Mouse (Mus musculus): ENCODE results near the gene Cd55. TPM values are rescaled to one million over a fixed set of nuclear protein-coding genes. Genes with fewer than 3 reads are reported as not detected.
A peak's percentile ranks its signal among the peaks of the same experiment; 100 is the strongest.
"Not testable (repeated sequence)": the region's sequence is repeated elsewhere in the genome, so short reads cannot be mapped to it uniquely, and the experiment has no call there.

Gene Cd55
- polyA plus RNA-seq, 1 experiment from 2014 or later, result 4.3 TPM

DNA sequence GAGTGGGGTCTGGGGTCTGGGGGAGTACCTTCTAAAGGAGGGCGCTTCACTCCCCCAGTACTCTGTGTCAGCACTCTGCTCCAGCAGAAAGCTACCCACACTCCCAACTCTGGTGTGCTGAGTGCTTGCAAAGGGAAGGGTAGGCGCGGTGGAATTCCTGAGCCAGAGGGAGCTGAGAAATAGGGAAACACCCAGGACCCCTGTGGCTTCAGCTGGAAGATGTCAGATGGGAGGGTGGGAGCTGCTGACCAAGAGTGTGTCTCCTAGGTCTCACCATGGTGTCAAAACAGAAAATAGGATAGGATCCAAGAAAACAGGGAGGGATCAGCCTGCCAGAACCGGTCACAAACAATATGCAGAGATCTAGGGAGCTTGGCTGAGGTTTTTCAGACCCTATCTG, 323 bp upstream of the Cd55 start:
- no peaks in the 10 kb centered on the region for H3K9me3 ChIP-seq (replicated peaks; ENCODE audit: control insufficient read depth, low read length)
- ATAC-seq (replicated peaks; ENCODE audit: insufficient number of reproducible peaks, low FRiP score, low TSS enrichment, low read depth) (peak; percentile 74; the same call in 1 of the 2 replicates), DNase-seq (ENCODE audit: low spot score) (no peak)
- peak overlapping the region; percentile 44; the same call in 1 of the 2 replicates for H3K9ac ChIP-seq (replicated peaks; ENCODE audit: low read length)
- no peaks in the 10 kb centered on the region for H3K27me3 ChIP-seq (ENCODE audit: control insufficient read depth, insufficient read depth, low read length)
- H3K27ac ChIP-seq (replicated peaks; ENCODE audit: low read depth, low read length), result no peak overlapping the region
- peak overlapping the region; percentile 52 for H3K4me3 ChIP-seq (ENCODE audit: low read depth, low read length)
- no peaks in the 10 kb centered on the region for H3K36me3 ChIP-seq (replicated peaks; ENCODE audit: control insufficient read depth, insufficient read depth, low read depth, low read length)
- H3K4me1 ChIP-seq (ENCODE audit: control insufficient read depth, insufficient read depth, low read length), result no peaks in the 10 kb centered on the region
- H3K4me2 ChIP-seq (ENCODE audit: low read depth, low read length), result peak overlapping the region; percentile 87
- WGBS, result 9% methylated on average over 4 of the region's 4 CpGs

DNA sequence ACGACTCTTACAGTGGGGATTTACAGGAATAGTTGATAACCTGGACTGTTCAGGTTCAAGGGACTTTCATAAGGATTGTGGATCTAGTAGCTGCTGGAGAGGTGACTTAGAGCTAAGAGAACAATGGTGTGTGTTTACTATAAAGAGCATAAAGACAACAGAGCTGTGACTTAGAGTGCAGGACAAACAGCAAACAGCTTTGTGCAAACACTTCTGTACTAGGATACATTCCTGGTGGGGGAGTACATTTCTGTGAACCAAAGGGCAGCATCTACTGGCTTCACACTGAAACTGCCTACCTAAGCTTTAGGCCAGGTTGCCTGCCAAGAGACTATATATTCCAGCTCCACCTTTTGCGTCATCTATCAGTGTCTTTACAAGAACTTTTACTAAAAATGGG, 7.4 kb downstream of the Cd55 start:
- no peak for ATAC-seq (replicated peaks; ENCODE audit: insufficient number of reproducible peaks, low FRiP score, low TSS enrichment, low read depth)
- no peaks in the 10 kb centered on the region for H3K9me3 ChIP-seq (replicated peaks; ENCODE audit: control insufficient read depth, low read length)
- no peak for DNase-seq (ENCODE audit: low spot score)
- no peaks in the 10 kb centered on the region for H3K36me3 ChIP-seq (replicated peaks; ENCODE audit: control insufficient read depth, insufficient read depth, low read depth, low read length)
- no peaks in the 10 kb centered on the region for H3K4me1 ChIP-seq (ENCODE audit: control insufficient read depth, insufficient read depth, low read length)
- no peak overlapping the region for H3K9ac ChIP-seq (replicated peaks; ENCODE audit: low read length)
- H3K27me3 ChIP-seq (ENCODE audit: control insufficient read depth, insufficient read depth, low read length), result no peaks in the 10 kb centered on the region
- H3K4me3 ChIP-seq (ENCODE audit: low read depth, low read length), result no peak overlapping the region
- H3K27ac ChIP-seq (replicated peaks; ENCODE audit: low read depth, low read length), result no peak overlapping the region
- 90% methylated on average over 2 of the region's 2 CpGs for whole genome bisulfite sequencing
- no peak overlapping the region for H3K4me2 ChIP-seq (ENCODE audit: low read depth, low read length)

DNA sequence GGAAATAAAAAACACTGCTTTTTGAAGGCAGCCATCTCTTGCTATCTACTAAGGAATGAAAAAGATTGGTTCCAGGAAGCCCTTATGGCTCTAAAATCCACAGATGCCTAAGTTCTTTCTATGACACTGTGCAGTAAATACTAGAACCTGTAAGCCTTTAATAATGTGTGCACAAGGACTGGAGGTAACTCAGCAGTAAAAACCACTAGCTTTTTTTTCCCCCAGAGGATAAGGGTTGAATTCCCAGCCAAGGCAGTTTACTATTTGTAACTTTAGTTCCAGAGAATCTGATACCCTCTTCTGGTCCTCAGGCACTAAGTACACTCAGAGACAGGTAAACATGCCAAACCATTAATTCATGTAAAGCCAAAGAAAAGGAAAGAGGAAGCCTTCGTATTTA, 19.6 kb downstream of the Cd55 start:
- ATAC-seq (replicated peaks; ENCODE audit: insufficient number of reproducible peaks, low FRiP score, low TSS enrichment, low read depth); DNase-seq (ENCODE audit: low spot score); H3K4me3 ChIP-seq (ENCODE audit: low read depth, low read length); H3K27me3 ChIP-seq (ENCODE audit: control insufficient read depth, insufficient read depth, low read length); H3K4me2 ChIP-seq (ENCODE audit: low read depth, low read length); H3K9me3 ChIP-seq (replicated peaks; ENCODE audit: control insufficient read depth, low read length); H3K9ac ChIP-seq (replicated peaks; ENCODE audit: low read length); H3K27ac ChIP-seq (replicated peaks; ENCODE audit: low read depth, low read length); H3K4me1 ChIP-seq (ENCODE audit: control insufficient read depth, insufficient read depth, low read length); H3K36me3 ChIP-seq (replicated peaks; ENCODE audit: control insufficient read depth, insufficient read depth, low read depth, low read length): not testable (repeated sequence)
- WGBS, result 61% methylated on average over 1 of the region's 1 CpGs

DNA sequence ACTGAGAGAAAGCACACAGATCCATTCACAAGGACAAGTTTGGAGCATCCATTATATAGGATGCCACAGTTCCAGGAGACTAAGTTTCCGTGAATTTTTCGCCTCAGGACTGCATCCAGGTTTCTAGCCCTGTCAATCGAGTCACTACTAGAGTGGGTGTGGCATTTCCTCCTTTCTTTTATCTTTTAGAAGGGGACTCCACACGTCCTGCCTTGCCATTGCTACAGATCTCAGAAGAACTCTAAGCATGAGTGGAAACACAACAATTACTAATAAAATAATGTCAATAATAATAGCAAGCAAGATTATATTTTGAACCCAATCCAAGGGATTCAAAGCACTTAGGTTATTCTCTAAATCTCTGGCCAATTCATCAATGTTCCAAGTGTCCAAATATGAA, 31.6 kb downstream of the Cd55 start:
- DNase-seq (ENCODE audit: low spot score) (no peak), ATAC-seq (replicated peaks; ENCODE audit: insufficient number of reproducible peaks, low FRiP score, low TSS enrichment, low read depth) (no peak)
- H3K4me3 ChIP-seq (ENCODE audit: low read depth, low read length), result no peak overlapping the region
- H3K36me3 ChIP-seq (replicated peaks; ENCODE audit: control insufficient read depth, insufficient read depth, low read depth, low read length), result no peaks in the 10 kb centered on the region
- no peaks in the 10 kb centered on the region for H3K27me3 ChIP-seq (ENCODE audit: control insufficient read depth, insufficient read depth, low read length)
- H3K27ac ChIP-seq (replicated peaks; ENCODE audit: low read depth, low read length), result no peak overlapping the region
- no peak overlapping the region for H3K4me2 ChIP-seq (ENCODE audit: low read depth, low read length)
- H3K9me3 ChIP-seq (replicated peaks; ENCODE audit: control insufficient read depth, low read length), result no peaks in the 10 kb centered on the region
- H3K9ac ChIP-seq (replicated peaks; ENCODE audit: low read length), result no peak overlapping the region
- H3K4me1 ChIP-seq (ENCODE audit: control insufficient read depth, insufficient read depth, low read length), result no peaks in the 10 kb centered on the region
- 74% methylated on average over 4 of the region's 4 CpGs for WGBS

DNA sequence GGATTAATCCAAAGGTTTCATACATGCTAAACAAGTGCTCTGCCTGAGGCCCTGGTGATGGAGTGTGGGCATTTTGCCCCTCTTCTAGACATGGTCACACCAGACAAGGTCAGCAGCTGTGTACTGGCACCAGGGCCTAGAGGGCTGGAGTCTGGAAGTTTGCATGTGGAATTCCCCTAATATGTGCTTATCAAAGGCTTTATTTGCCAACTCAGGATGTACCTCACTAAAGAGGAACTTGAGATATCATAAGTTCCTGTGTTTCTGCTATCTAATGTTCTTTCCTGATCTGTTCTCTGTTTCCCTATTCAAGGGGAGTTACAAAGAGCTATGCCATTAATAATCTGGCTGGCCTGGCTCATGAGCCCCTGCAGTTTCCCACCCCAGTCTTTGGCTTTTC, 33.9 kb downstream of the Cd55 start:
- H3K4me2 ChIP-seq (ENCODE audit: low read depth, low read length); H3K4me3 ChIP-seq (ENCODE audit: low read depth, low read length); DNase-seq (ENCODE audit: low spot score); H3K27ac ChIP-seq (replicated peaks; ENCODE audit: low read depth, low read length); H3K27me3 ChIP-seq (ENCODE audit: control insufficient read depth, insufficient read depth, low read length); H3K36me3 ChIP-seq (replicated peaks; ENCODE audit: control insufficient read depth, insufficient read depth, low read depth, low read length); H3K9me3 ChIP-seq (replicated peaks; ENCODE audit: control insufficient read depth, low read length); H3K9ac ChIP-seq (replicated peaks; ENCODE audit: low read length); ATAC-seq (replicated peaks; ENCODE audit: insufficient number of reproducible peaks, low FRiP score, low TSS enrichment, low read depth); H3K4me1 ChIP-seq (ENCODE audit: control insufficient read depth, insufficient read depth, low read length): not testable (repeated sequence)

DNA sequence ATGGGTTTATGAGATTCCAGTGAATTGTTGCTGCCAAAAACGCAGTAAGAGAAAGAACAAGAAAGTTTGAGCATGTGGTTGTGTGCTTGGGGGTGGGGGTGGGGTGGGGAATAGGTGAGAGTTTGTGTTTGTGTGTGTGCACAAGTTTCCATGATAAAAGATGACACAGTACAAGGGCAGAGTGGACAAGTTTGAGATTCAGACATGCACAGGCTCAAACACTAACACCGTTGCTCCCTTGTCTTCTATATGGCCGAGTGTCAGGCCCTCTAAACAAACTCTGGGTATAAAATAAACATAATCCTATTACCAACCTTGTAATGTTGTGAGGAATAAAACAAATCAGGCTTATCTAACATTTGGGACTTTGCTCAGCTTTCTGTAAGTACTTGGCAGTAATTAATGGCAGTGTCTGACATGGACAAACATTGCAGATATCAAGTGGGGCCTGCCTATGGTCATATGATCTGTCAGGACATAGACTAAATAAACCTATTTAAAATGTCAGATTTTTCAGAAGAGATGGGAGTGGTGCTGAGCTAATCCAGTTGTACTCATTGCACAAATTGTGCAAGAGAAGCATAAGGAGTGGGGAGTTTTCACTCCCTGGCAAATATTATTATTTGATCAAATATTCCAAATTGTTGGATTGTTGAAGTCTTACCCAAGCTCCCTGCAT, 35.2 kb downstream of the Cd55 start:
- WGBS, result 72% methylated on average over 3 of the region's 3 CpGs
- ATAC-seq (replicated peaks; ENCODE audit: insufficient number of reproducible peaks, low FRiP score, low TSS enrichment, low read depth), result not testable (repeated sequence)

DNA sequence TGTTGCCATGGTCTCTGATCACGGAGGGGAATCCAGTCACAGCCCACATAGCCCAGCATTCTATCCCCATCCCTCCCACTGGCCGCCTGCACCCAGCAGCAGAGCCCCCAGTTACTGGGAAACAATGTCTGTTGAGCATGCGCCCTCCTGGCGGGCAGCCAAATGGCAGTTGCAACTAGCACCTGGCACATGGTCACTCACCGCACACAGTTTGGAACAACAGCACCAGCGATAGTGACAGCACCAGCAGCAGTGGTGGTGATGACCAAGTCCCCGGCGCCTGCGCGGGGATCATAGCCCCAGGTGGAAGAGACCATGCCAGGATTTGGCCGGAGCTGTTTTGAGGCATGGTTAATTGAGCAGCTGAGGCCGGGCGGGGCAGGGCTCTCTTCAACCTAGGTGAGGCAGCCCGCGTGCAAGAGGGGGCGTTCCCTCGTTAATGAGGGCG, 39.9 kb downstream of the Cd55 start, which contains the start of gene Cd55b:
Gene Cd55b, minus strand, starts transcription at position 346 of the 448 bp plus-strand sequence.
- Histone ChIP-seq H3K4me1 (ENCODE audit: control insufficient read depth, insufficient read depth, low read length) (no peaks in the 10 kb centered on the region), H3K4me2 (ENCODE audit: low read depth, low read length) (no peak within 1 kb of the TSS), H3K27me3 (ENCODE audit: control insufficient read depth, insufficient read depth, low read length) (no peaks in the 10 kb centered on the region), H3K9ac (replicated peaks; ENCODE audit: low read length) (no peak within 1 kb of the TSS), H3K36me3 (replicated peaks; ENCODE audit: control insufficient read depth, insufficient read depth, low read depth, low read length) (no peaks in the 10 kb centered on the region), H3K4me3 (ENCODE audit: low read depth, low read length) (no peak within 1 kb of the TSS), H3K9me3 (replicated peaks; ENCODE audit: control insufficient read depth, low read length) (no peaks in the 10 kb centered on the region), H3K27ac (replicated peaks; ENCODE audit: low read depth, low read length) (no peak within 1 kb of the TSS)
- DNase-seq (ENCODE audit: low spot score), result no peak
- WGBS, result 61% methylated on average over 18 of the region's 18 CpGs
- ATAC-seq (replicated peaks; ENCODE audit: insufficient number of reproducible peaks, low FRiP score, low TSS enrichment, low read depth), result 0 out of 2 replicates have a peak, but pooled peaks have one; percentile 29

More for the DNA sequence above, 35.2 kb downstream of the Cd55 start:
- not testable (repeated sequence) for H3K4me2 ChIP-seq (ENCODE audit: low read depth, low read length); H3K4me3 ChIP-seq (ENCODE audit: low read depth, low read length); H3K9ac ChIP-seq (replicated peaks; ENCODE audit: low read length); H3K4me1 ChIP-seq (ENCODE audit: control insufficient read depth, insufficient read depth, low read length); H3K36me3 ChIP-seq (replicated peaks; ENCODE audit: control insufficient read depth, insufficient read depth, low read depth, low read length); H3K27ac ChIP-seq (replicated peaks; ENCODE audit: low read depth, low read length); H3K9me3 ChIP-seq (replicated peaks; ENCODE audit: control insufficient read depth, low read length); H3K27me3 ChIP-seq (ENCODE audit: control insufficient read depth, insufficient read depth, low read length); DNase-seq (ENCODE audit: low spot score)

DNA sequence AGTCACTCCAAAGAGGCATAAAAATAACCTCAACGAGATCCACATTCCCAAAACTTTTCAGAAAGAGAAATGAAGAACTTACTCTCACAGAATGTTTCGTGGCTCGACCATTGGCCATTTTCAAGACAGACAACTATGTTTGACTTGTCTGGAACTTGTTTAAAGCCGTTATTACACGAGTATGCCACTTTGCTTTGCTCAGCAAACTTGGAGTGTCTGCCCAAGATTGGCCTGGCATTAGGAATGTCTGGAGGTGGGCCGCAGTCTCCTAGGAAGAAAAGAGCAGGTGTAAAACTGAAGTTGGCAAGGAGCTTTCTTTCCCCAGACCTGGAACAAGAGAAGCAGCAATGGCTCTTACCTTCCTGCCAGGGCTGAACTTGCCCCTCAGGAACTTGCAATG, 40.5 kb downstream of the Cd55 start:
- WGBS, result no CpG with 5 or more reads among the region's 6 CpGs
- not testable (repeated sequence) for H3K9me3 ChIP-seq (replicated peaks; ENCODE audit: control insufficient read depth, low read length); H3K4me3 ChIP-seq (ENCODE audit: low read depth, low read length); H3K27me3 ChIP-seq (ENCODE audit: control insufficient read depth, insufficient read depth, low read length); DNase-seq (ENCODE audit: low spot score); H3K4me1 ChIP-seq (ENCODE audit: control insufficient read depth, insufficient read depth, low read length); H3K9ac ChIP-seq (replicated peaks; ENCODE audit: low read length); H3K36me3 ChIP-seq (replicated peaks; ENCODE audit: control insufficient read depth, insufficient read depth, low read depth, low read length); H3K4me2 ChIP-seq (ENCODE audit: low read depth, low read length); ATAC-seq (replicated peaks; ENCODE audit: insufficient number of reproducible peaks, low FRiP score, low TSS enrichment, low read depth); H3K27ac ChIP-seq (replicated peaks; ENCODE audit: low read depth, low read length)

All from embryonic facial prominence, embryonic 11.5 days (tissue).